Mouse (Mus musculus): ENCODE measurements around the gene Gjc2. TPM values are rescaled to one million over a fixed set of nuclear protein-coding genes. Genes with fewer than 3 reads are reported as not detected.

The Gjc2 gene
- polyA plus RNA-seq, 1 experiment from 2014 or later, result not detected

DNA sequence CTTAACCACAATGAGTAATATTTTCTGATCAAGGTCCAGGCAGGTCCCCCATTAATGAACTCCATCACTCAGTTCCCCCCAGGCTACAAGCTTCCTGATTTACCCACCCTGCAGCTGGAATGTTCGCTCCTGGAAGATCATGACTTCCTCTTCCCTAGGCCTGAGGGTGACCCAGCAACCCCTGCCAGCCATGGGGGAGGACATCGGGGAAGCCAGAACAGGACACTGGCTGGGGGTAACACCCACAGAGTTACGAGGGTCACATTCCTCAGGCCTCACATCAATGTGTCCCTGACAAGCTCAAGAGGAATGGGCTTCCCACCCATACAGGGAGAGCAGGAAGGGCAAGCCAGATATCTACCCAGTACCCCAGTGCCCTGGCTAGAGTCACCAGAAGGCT lies 13.2 kb downstream of the Gjc2 start:
- Histone ChIP-seq H3K27me3 (ENCODE audit: control insufficient read depth, insufficient read depth, low read length) (peaks cover 2% of the 10 kb centered on the region), H3K4me2 (ENCODE audit: low read depth, low read length) (no peak overlapping the region), H3K27ac (ENCODE audit: low read depth, low read length) (no peak overlapping the region), H3K9me3 (ENCODE audit: control insufficient read depth, low read length) (no peaks in the 10 kb centered on the region), H3K4me3 (ENCODE audit: low read depth, low read length) (no peak overlapping the region), H3K9ac (replicated peaks; ENCODE audit: low read depth, low read length) (no peak overlapping the region), H3K4me1 (ENCODE audit: control insufficient read depth, insufficient read depth, low read length) (no peaks in the 10 kb centered on the region), H3K36me3 (ENCODE audit: control insufficient read depth, insufficient read depth, low read length) (no peaks in the 10 kb centered on the region)
- WGBS, result 70% methylated on average over 3 of the region's 3 CpGs
- no peak for ATAC-seq (ENCODE audit: low read depth)

- Histone ChIP-seq H3K4me1 (ENCODE audit: control insufficient read depth, insufficient read depth, low read length) (peaks cover 9% of the 10 kb centered on the region), H3K9me3 (ENCODE audit: control insufficient read depth, low read length) (no peaks in the 10 kb centered on the region), H3K4me2 (ENCODE audit: low read depth, low read length) (no peak overlapping the region), H3K27ac (ENCODE audit: low read depth, low read length) (no peak overlapping the region), H3K9ac (replicated peaks; ENCODE audit: low read depth, low read length) (no peak overlapping the region), H3K4me3 (ENCODE audit: low read depth, low read length) (no peak overlapping the region), H3K27me3 (ENCODE audit: control insufficient read depth, insufficient read depth, low read length) (no peaks in the 10 kb centered on the region), H3K36me3 (ENCODE audit: control insufficient read depth, insufficient read depth, low read length) (no peaks in the 10 kb centered on the region)
- WGBS, result 49% methylated on average over 2 of the region's 2 CpGs
- no peak for ATAC-seq (ENCODE audit: low read depth)
Measured at GRCm38 (mm10) chr11:59165616-59166241, 17.3 kb downstream of the Gjc2 start.

DNA sequence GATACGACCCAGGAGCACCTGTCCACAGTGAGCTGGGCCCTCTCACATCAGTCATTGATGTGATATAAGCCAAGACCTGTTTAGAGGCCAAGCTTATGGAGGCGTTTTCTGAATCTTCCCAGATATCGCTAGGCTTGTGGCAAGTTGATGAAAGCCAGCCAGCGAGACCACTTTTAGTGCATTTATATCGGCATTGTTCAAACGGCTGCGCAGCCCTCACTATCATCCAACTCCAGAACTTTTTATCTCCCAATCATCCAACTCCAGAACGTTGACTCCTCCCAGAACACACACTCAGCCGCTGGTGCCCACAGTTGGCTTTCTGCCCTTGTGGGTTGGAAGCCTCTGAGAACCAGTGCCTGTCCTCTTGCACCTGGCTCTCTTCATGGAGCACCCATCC lies 18.6 kb downstream of the Gjc2 start:
- Histone ChIP-seq H3K9ac (replicated peaks; ENCODE audit: low read depth, low read length) (no peak overlapping the region), H3K4me2 (ENCODE audit: low read depth, low read length) (0 out of 2 replicates have a peak overlapping the region, but pooled peaks have one; percentile 68), H3K36me3 (ENCODE audit: control insufficient read depth, insufficient read depth, low read length) (no peaks in the 10 kb centered on the region), H3K27ac (ENCODE audit: low read depth, low read length) (no peak overlapping the region), H3K4me3 (ENCODE audit: low read depth, low read length) (no peak overlapping the region; the same call in 1 of the 2 replicates), H3K9me3 (ENCODE audit: control insufficient read depth, low read length) (no peaks in the 10 kb centered on the region), H3K4me1 (ENCODE audit: control insufficient read depth, insufficient read depth, low read length) (peaks cover 9% of the 10 kb centered on the region), H3K27me3 (ENCODE audit: control insufficient read depth, insufficient read depth, low read length) (no peaks in the 10 kb centered on the region)
- 86% methylated on average over 9 of the region's 9 CpGs for WGBS
- ATAC-seq (ENCODE audit: low read depth), result no peak

GRCm38 (mm10) chr11:59163255-59164236 lies 19.5 kb downstream of the Gjc2 start, which contains the start of gene Iba57:
Gene Iba57 (minus strand): TSS chr11:59163739.
- Histone ChIP-seq H3K4me2 (ENCODE audit: low read depth, low read length) (peak within 1 kb of the TSS; percentile 68), H3K27me3 (ENCODE audit: control insufficient read depth, insufficient read depth, low read length) (no peaks in the 10 kb centered on the region), H3K4me3 (ENCODE audit: low read depth, low read length) (peak within 1 kb of the TSS; percentile 66), H3K9me3 (ENCODE audit: control insufficient read depth, low read length) (no peaks in the 10 kb centered on the region), H3K27ac (ENCODE audit: low read depth, low read length) (peak within 1 kb of the TSS; percentile 100), H3K36me3 (ENCODE audit: control insufficient read depth, insufficient read depth, low read length) (no peaks in the 10 kb centered on the region), H3K9ac (replicated peaks; ENCODE audit: low read depth, low read length) (peak within 1 kb of the TSS; percentile 80), H3K4me1 (ENCODE audit: control insufficient read depth, insufficient read depth, low read length) (peaks cover 9% of the 10 kb centered on the region)
- 4% methylated on average over 60 of the region's 68 CpGs for WGBS
- peak; percentile 99 for ATAC-seq (ENCODE audit: low read depth)

DNA sequence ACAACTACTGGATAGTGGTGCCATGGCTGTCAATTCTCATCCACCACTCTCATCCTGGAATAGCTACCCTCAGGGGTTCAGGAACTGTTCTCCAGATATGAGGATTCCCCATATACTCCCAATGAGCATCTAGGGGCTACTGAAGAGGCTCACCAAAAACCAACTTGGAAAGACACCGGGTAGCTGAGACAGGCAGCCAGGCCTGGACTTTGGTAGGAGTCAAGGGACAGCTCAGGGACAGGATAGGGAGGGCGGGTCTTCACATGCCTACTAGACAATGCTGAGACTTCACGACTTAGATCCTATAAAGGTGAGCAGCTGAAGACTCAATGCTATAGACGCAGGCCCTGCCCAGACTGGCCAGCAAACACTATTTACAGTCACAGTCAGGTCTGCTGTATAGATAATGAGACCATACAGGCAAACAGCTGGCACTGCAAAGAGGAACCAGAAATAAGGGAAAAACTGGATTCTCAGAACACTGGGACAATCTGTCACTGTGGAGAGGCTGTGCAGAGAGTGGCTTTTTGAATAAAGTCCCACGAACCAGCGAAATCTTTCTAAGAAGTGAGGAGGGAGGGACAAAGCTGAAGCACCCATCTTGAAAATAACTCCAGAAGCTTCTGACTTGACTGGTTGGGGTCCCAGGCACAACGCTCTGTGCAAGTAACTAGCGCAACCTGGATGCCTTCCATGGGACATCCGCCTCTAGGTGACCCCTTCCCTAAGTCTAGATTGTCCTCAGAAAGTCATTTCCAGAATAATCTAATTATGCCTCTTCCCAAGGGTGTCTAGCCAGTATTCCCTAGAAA lies 20.4 kb downstream of the Gjc2 start:
- Histone ChIP-seq H3K36me3 (ENCODE audit: control insufficient read depth, insufficient read depth, low read length) (0 out of 2 replicates have a peak, but pooled peaks cover 3% of the 10 kb centered on the region), H3K27me3 (ENCODE audit: control insufficient read depth, insufficient read depth, low read length) (no peaks in the 10 kb centered on the region), H3K9ac (replicated peaks; ENCODE audit: low read depth, low read length) (peak overlapping the region; percentile 46; the same call in 1 of the 2 replicates), H3K4me3 (ENCODE audit: low read depth, low read length) (peak overlapping the region; percentile 66), H3K27ac (ENCODE audit: low read depth, low read length) (peak overlapping the region; percentile 100), H3K4me1 (ENCODE audit: control insufficient read depth, insufficient read depth, low read length) (peaks cover 9% of the 10 kb centered on the region), H3K9me3 (ENCODE audit: control insufficient read depth, low read length) (no peaks in the 10 kb centered on the region), H3K4me2 (ENCODE audit: low read depth, low read length) (peak overlapping the region; percentile 68)
- WGBS, result 70% methylated on average over 9 of the region's 9 CpGs
- peak; percentile 21 for ATAC-seq (ENCODE audit: low read depth)

GRCm38 (mm10) chr11:59161398-59161797 lies 21.6 kb downstream of the Gjc2 start:
- Histone ChIP-seq H3K4me1 (ENCODE audit: control insufficient read depth, insufficient read depth, low read length) (peaks cover 9% of the 10 kb centered on the region), H3K27me3 (ENCODE audit: control insufficient read depth, insufficient read depth, low read length) (no peaks in the 10 kb centered on the region)
- WGBS, result 86% methylated on average over 5 of the region's 5 CpGs

DNA sequence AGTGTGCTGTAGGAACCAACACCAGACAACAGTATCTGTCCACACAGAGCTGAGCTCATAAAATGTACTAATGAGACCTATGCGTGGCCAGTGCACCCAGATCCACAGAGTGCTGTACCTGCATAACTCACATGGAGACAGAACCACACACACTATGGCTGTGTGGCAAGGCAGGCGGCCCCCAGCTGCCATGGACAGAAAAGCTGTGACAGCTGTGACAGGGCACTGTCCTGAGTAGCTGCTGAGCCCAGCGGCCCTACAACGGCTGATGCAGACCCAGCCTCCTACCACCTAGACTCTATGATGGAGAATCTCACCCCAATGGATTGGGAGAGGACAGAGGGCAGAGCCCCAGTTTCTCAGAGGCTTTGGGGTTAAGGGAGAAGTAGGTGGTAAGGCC lies 23.5 kb downstream of the Gjc2 start:
- H3K27ac ChIP-seq (ENCODE audit: low read depth, low read length), result no peak overlapping the region
- H3K9me3 ChIP-seq (ENCODE audit: control insufficient read depth, low read length), result no peaks in the 10 kb centered on the region
- 94% methylated on average over 4 of the region's 4 CpGs for WGBS
- no peaks in the 10 kb centered on the region for H3K27me3 ChIP-seq (ENCODE audit: control insufficient read depth, insufficient read depth, low read length)
- H3K4me1 ChIP-seq (ENCODE audit: control insufficient read depth, insufficient read depth, low read length), result peaks cover 9% of the 10 kb centered on the region
- H3K4me3 ChIP-seq (ENCODE audit: low read depth, low read length), result no peak overlapping the region
- H3K9ac ChIP-seq (replicated peaks; ENCODE audit: low read depth, low read length), result no peak overlapping the region
- 0 out of 2 replicates have a peak, but pooled peaks cover 5% of the 10 kb centered on the region for H3K36me3 ChIP-seq (ENCODE audit: control insufficient read depth, insufficient read depth, low read length)
- ATAC-seq (ENCODE audit: low read depth), result no peak
- no peak overlapping the region for H3K4me2 ChIP-seq (ENCODE audit: low read depth, low read length)

More at GRCm38 (mm10) chr11:59161398-59161797, 21.6 kb downstream of the Gjc2 start:
- Histone ChIP-seq H3K27ac (ENCODE audit: low read depth, low read length) (no peak overlapping the region), H3K9me3 (ENCODE audit: control insufficient read depth, low read length) (no peaks in the 10 kb centered on the region), H3K36me3 (ENCODE audit: control insufficient read depth, insufficient read depth, low read length) (0 out of 2 replicates have a peak, but pooled peaks cover 5% of the 10 kb centered on the region), H3K4me2 (ENCODE audit: low read depth, low read length) (no peak overlapping the region), H3K4me3 (ENCODE audit: low read depth, low read length) (no peak overlapping the region), H3K9ac (replicated peaks; ENCODE audit: low read depth, low read length) (no peak overlapping the region)
- no peak for ATAC-seq (ENCODE audit: low read depth)

- no peak for ATAC-seq (ENCODE audit: low read depth)
- no peak overlapping the region for H3K4me2 ChIP-seq (ENCODE audit: low read depth, low read length)
- H3K27ac ChIP-seq (ENCODE audit: low read depth, low read length), result no peak overlapping the region
- no peaks in the 10 kb centered on the region for H3K9me3 ChIP-seq (ENCODE audit: control insufficient read depth, low read length)
- 93% methylated on average over 13 of the region's 13 CpGs for WGBS
- H3K9ac ChIP-seq (replicated peaks; ENCODE audit: low read depth, low read length), result no peak overlapping the region
- H3K4me1 ChIP-seq (ENCODE audit: control insufficient read depth, insufficient read depth, low read length), result peaks cover 9% of the 10 kb centered on the region
- no peaks in the 10 kb centered on the region for H3K27me3 ChIP-seq (ENCODE audit: control insufficient read depth, insufficient read depth, low read length)
- 0 out of 2 replicates have a peak, but pooled peaks cover 5% of the 10 kb centered on the region for H3K36me3 ChIP-seq (ENCODE audit: control insufficient read depth, insufficient read depth, low read length)
- H3K4me3 ChIP-seq (ENCODE audit: low read depth, low read length), result no peak overlapping the region
Measured at GRCm38 (mm10) chr11:59159099-59159498, 23.9 kb downstream of the Gjc2 start.

Measured in neural tube, embryonic 14.5 days (tissue).